Mouse (Mus musculus): ENCODE data around the gene Ntm. TPM values are rescaled to one million over a fixed set of nuclear protein-coding genes. Genes with fewer than 3 reads are reported as not detected.

The Ntm gene
- polyA plus RNA-seq, 1 experiment: not detected

DNA sequence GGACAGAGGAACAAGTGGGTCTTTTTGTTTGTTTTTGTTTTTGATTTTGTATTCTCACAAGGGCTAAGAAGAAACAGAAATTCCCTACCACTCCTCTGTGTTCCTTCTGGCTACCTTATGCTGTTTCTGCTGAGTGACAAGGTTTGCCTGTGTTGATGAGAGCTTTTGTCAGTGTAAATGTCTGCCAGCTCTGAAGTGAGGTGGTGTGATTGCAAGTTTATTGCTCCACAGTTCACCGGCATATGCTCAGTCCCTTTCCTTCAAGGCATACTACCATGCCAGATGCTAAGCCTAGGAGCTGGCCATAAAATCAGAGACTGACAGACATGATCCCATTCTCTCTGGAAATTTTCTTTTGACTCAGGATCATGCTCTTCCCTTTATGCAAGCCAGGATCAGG lies 993.5 kb downstream of the Ntm start:
- Histone ChIP-seq H3K4me3 (no peak overlapping the region), H3K4me2 (ENCODE audit: low read depth) (no peak overlapping the region), H3K27me3 (ENCODE audit: control insufficient read depth, insufficient read depth, insufficient read length) (no peaks in the 10 kb centered on the region), H3ac (ENCODE audit: control insufficient read depth, insufficient read length) (no peak overlapping the region), H3K79me2 (ENCODE audit: control insufficient read depth, insufficient read depth) (no peaks in the 10 kb centered on the region), H3K36me3 (ENCODE audit: control insufficient read depth, insufficient read depth) (no peaks in the 10 kb centered on the region)
- TF ChIP-seq SRF (IDR thresholded peaks at IDR 0.05; ENCODE audit: control insufficient read depth, insufficient read length, low read depth) (no peak), E2F4 (IDR thresholded peaks at IDR 0.05; ENCODE audit: insufficient read depth) (no peak), REST (IDR thresholded peaks at IDR 0.05; ENCODE audit: insufficient read depth, insufficient read length) (no peak), TCF3 (IDR thresholded peaks at IDR 0.05; ENCODE audit: insufficient read length, low read depth) (no peak), POLR2AphosphoS2 (IDR thresholded peaks at IDR 0.05; ENCODE audit: insufficient read length, low read depth) (no peak), MYOD1 (IDR thresholded peaks at IDR 0.05; ENCODE audit: control insufficient read depth in 1 of 3, insufficient read length in 2 of 3, low read depth in 2 of 3) (no peak), TCF12 (IDR thresholded peaks at IDR 0.05; ENCODE audit: insufficient read depth, poor library complexity, severe bottlenecking) (no peak), POLR2A (IDR thresholded peaks at IDR 0.05; ENCODE audit: insufficient read length, low read depth) (no peak), USF1 (IDR thresholded peaks at IDR 0.05; ENCODE audit: low read depth) (no peak), MYOG (IDR thresholded peaks at IDR 0.05; ENCODE audit: control insufficient read depth in 1 of 3, insufficient read depth in 1 of 3, insufficient read length in 2 of 3, low read depth in 2 of 3) (no peak), CEBPB (IDR thresholded peaks at IDR 0.05; ENCODE audit: insufficient read depth, poor library complexity, severe bottlenecking) (no peak), MAX (IDR thresholded peaks at IDR 0.05; ENCODE audit: low read depth) (no peak)
